Mouse (Mus musculus) limb, embryonic 14.5 days (tissue): ENCODE data around the gene Fgfr2. TPM values are rescaled to one million over a fixed set of nuclear protein-coding genes. Genes with fewer than 3 reads are reported as not detected.

Experiments used
- ATAC-seq: fragments of 200-750 bp; cut with Nextera tagmentation; 2 replicates; pipeline ENCODE4 v1.8.0; 2017; ENCODE audit warnings: low read depth, moderate number of reproducible peaks, moderate TSS enrichment; ENCODE audit not compliant: low FRiP score
- DNase-seq: peaks from one replicate; pipeline ENCODE4 v3.0.0-alpha.2; 2015; ENCODE audit warnings: low spot score
- H3K27ac ChIP-seq: fragments of 300-500 bp; sonication (generic); replicated peaks from 2 replicates; pipeline ENCODE4 v1.5.1; 2014; ENCODE audit warnings: low read depth, mild to moderate bottlenecking, low read length, moderate library complexity, mixed read lengths
- H3K27me3 ChIP-seq: fragments of 300-500 bp; sonication (generic); 2 replicates; pipeline ENCODE4 v1.6.1; 2014; ENCODE audit warnings: low read length, mixed read lengths; ENCODE audit not compliant: control insufficient read depth, insufficient read depth
- H3K36me3 ChIP-seq: fragments of 300-500 bp; sonication (generic); 2 replicates; pipeline ENCODE4 v1.6.1; 2014; ENCODE audit warnings: mild to moderate bottlenecking, low read length, moderate library complexity, mixed read lengths; ENCODE audit not compliant: control insufficient read depth, insufficient read depth
- H3K4me1 ChIP-seq: fragments of 300-500 bp; sonication (generic); 2 replicates; pipeline ENCODE4 v1.6.1; 2014; ENCODE audit warnings: antibody characterized with exemption, low read length, mixed read lengths; ENCODE audit not compliant: control insufficient read depth, insufficient read depth
- H3K4me2 ChIP-seq: fragments of 300-500 bp; sonication (generic); replicated peaks from 2 replicates; pipeline ENCODE4 v1.6.1; 2014; ENCODE audit warnings: low read depth, mild to moderate bottlenecking, low read length, moderate library complexity; ENCODE audit not compliant: severe bottlenecking
- H3K4me3 ChIP-seq: fragments of 300-500 bp; sonication (generic); replicated peaks from 2 replicates; pipeline ENCODE4 v1.5.1; 2014; ENCODE audit warnings: low read length
- H3K9ac ChIP-seq: fragments of 300-500 bp; sonication (generic); 2 replicates; pipeline ENCODE4 v1.6.1; 2014; ENCODE audit warnings: mild to moderate bottlenecking, low read depth, low read length, moderate library complexity; ENCODE audit not compliant: severe bottlenecking
- H3K9me3 ChIP-seq: fragments of 300-500 bp; sonication (generic); 2 replicates; pipeline ENCODE4 v1.6.1; 2016; ENCODE audit warnings: low read length; ENCODE audit not compliant: control insufficient read depth
- POLR2A ChIP-seq: fragments of 200-500 bp; IDR thresholded peaks from 2 replicates; pipeline ENCODE4 v1.8.0; 2012; ENCODE audit warnings: inconsistent platforms, mild to moderate bottlenecking, moderate library complexity, borderline replicate concordance; ENCODE audit not compliant: insufficient read depth, insufficient read length; ENCODE audit errors: extremely low read depth
- WGBS: fragments of 180-500 bp; shearing (Covaris S2); extraction: QIAGEN DNeasy Blood & Tissue Kit; methylation state at CpG from one replicate; pipeline ENCODE4 v1.1.7; 2014; 5-methylcytosine and 5-hydroxymethylcytosine counted together
- polyA plus RNA-seq, 2 experiments: library from polyadenylated mRNA; depleted of rRNA in 1 of 2; stranded (reverse) in 1 of 2; unstranded in 1 of 2; fragments of >200 nt; fragmentation: Nextera tagmentation in 1 of 2; extraction: Ambion mirVana in 1 of 2; gene quantifications; 2 replicates each; pipeline versions ENCODE4 v1.2.1 to v1.2.3; 2012 to 2014

Fgfr2 gene
- polyA plus RNA-seq, 2 experiments = 131 to 133 TPM

- ATAC-seq (no peak), DNase-seq (no peak)
- no peak overlapping the region for H3K9ac ChIP-seq
- no peak overlapping the region for H3K27ac ChIP-seq
- no peaks in the 10 kb centered on the region for H3K36me3 ChIP-seq
- H3K4me3 ChIP-seq = no peak overlapping the region
- TF ChIP-seq POLR2A = no peak
- 51% methylated on average over 7 of the region's 7 CpGs for WGBS
- H3K27me3 ChIP-seq = no peaks in the 10 kb centered on the region
- H3K4me1 ChIP-seq = no peaks in the 10 kb centered on the region
- no peak overlapping the region for H3K4me2 ChIP-seq
- H3K9me3 ChIP-seq = no peaks in the 10 kb centered on the region
Observed at GRCm38 (mm10) chr7:132009002-132009401, 1114.1 kb downstream of the Fgfr2 start.

GRCm38 (mm10) chr7:132005996-132006696 is 1117.0 kb downstream of the Fgfr2 start:
- WGBS = 50% methylated on average over 14 of the region's 14 CpGs

GRCm38 (mm10) chr7:131992873-131993272 is 1130.3 kb downstream of the Fgfr2 start:
- H3K9me3 ChIP-seq = no peaks in the 10 kb centered on the region
- no peaks in the 10 kb centered on the region for H3K27me3 ChIP-seq
- no peaks in the 10 kb centered on the region for H3K36me3 ChIP-seq
- no peak overlapping the region for H3K27ac ChIP-seq
- ATAC-seq = no peak
- no peaks in the 10 kb centered on the region for H3K4me1 ChIP-seq
- no peak overlapping the region for H3K4me3 ChIP-seq
- TF ChIP-seq POLR2A = no peak
- WGBS = 71% methylated on average over 3 of the region's 3 CpGs
- H3K9ac ChIP-seq = no peak overlapping the region
- H3K4me2 ChIP-seq = no peak overlapping the region
- no peak for DNase-seq

More at GRCm38 (mm10) chr7:132005996-132006696, 1117.0 kb downstream of the Fgfr2 start:
- TF ChIP-seq POLR2A = no peak
- Histone ChIP-seq H3K9me3 (no peaks in the 10 kb centered on the region), H3K27ac (no peak overlapping the region), H3K4me3 (no peak overlapping the region), H3K9ac (no peak overlapping the region), H3K4me1 (no peaks in the 10 kb centered on the region), H3K4me2 (no peak overlapping the region), H3K27me3 (no peaks in the 10 kb centered on the region), H3K36me3 (no peaks in the 10 kb centered on the region)
- ATAC-seq = no peak
- no peak for DNase-seq

DNA sequence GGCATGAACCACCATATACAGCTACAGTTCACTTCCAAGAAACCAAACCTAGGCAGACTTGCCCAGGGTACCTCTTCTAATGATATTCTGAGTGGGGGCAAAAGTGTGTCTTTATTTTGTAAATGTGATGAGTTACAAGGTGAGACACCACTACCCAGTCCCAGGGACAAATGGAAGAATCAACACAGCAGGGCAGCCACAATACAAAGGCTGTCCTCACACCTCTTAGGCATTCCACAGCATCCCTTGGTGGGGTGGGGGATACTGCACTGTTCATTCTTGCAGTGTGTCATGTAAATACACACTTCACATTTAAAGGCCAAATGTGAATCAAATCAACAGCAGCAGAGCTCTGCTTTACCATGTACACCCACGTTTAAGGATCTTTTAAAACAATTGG is 1130.9 kb downstream of the Fgfr2 start:
- Histone ChIP-seq H3K4me3 (no peak overlapping the region), H3K9me3 (no peaks in the 10 kb centered on the region), H3K4me1 (no peaks in the 10 kb centered on the region), H3K27me3 (no peaks in the 10 kb centered on the region), H3K9ac (no peak overlapping the region), H3K4me2 (no peak overlapping the region), H3K36me3 (no peaks in the 10 kb centered on the region), H3K27ac (no peak overlapping the region)
- TF ChIP-seq POLR2A = no peak
- ATAC-seq (no peak), DNase-seq (no peak)
- WGBS = 40% methylated on average over 1 of the region's 1 CpGs

DNA sequence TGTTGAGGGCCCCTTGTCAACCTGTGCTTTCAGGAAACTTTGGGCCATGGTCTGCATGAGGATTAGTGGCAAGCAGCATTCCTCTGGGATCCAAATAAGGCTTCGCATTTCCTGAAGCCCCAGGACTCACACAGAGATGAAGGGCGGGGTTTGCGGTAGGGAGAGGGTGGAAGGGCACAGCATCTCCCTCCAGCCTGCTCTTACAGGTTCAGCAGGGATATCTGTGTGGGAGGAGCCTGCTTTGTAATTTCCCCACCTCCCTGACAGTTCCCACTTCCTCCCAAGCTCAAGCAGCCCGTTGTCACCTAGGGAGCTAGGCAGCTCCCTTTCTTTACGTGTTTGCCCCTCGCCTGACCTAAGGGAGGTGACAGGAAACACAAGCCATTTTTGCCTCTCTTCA is 1134.1 kb downstream of the Fgfr2 start:
- Histone ChIP-seq H3K27ac (no peak overlapping the region), H3K4me3 (no peak overlapping the region), H3K9ac (no peak overlapping the region), H3K4me2 (no peak overlapping the region), H3K36me3 (no peaks in the 10 kb centered on the region), H3K4me1 (no peaks in the 10 kb centered on the region), H3K27me3 (no peaks in the 10 kb centered on the region), H3K9me3 (no peaks in the 10 kb centered on the region)
- no peak for TF ChIP-seq POLR2A
- WGBS = 17% methylated on average over 6 of the region's 6 CpGs
- ATAC-seq (no peak), DNase-seq (no peak)

DNA sequence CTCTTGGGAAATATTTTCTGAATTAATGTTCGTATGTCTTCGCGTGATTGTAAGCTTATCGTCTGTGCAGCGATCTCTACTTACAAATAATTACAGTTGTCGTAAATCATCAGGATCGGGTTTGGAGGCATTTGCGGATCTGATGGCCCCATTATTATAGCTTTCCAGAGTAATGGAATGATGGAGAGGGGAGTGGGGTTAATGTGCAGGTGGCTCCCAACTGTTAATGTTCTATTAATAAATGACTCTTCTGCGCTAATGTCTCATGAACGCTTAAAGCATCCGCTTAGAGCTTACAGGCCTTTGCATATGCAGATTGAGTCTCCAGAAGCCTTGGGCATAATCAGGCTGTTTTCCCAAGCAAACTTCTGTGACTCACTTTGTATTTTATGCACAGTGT is 1144.5 kb downstream of the Fgfr2 start:
- Histone ChIP-seq H3K27me3 (no peaks in the 10 kb centered on the region), H3K9me3 (no peaks in the 10 kb centered on the region), H3K9ac (no peak overlapping the region), H3K4me3 (no peak overlapping the region), H3K27ac (no peak overlapping the region), H3K4me1 (no peaks in the 10 kb centered on the region), H3K4me2 (no peak overlapping the region), H3K36me3 (no peaks in the 10 kb centered on the region)
- WGBS = 55% methylated on average over 11 of the region's 11 CpGs
- ATAC-seq (no peak), DNase-seq (no peak)
- TF ChIP-seq POLR2A = no peak
